Mouse (Mus musculus): ENCODE results near the gene Btbd19.

GRCm38 (mm10) chr4:117097969-117098763 is 27.4 kb downstream of the Btbd19 start:
- TF ChIP-seq CTCF (IDR thresholded peaks at IDR 0.05; ENCODE audit: low read depth) (no peak), EP300 (IDR thresholded peaks at IDR 0.05; ENCODE audit: low read depth) (no peak)
